Mouse (Mus musculus) effector memory CD4-positive, alpha-beta T cell, adult 7 months (primary cell): ENCODE measurements around the gene Tia1. TPM values are rescaled to one million over a fixed set of nuclear protein-coding genes. Genes with fewer than 3 reads are reported as not detected.

Experiments
- polyA plus RNA-seq: library from polyadenylated mRNA; unstranded; fragments of 100-300 nt; shearing (Covaris generic); gene quantifications from one replicate; pipeline ENCODE4 v1.2.1, GENCODE M21; 2017

The Tia1 gene
- 69.5 TPM for polyA plus RNA-seq

DNA sequence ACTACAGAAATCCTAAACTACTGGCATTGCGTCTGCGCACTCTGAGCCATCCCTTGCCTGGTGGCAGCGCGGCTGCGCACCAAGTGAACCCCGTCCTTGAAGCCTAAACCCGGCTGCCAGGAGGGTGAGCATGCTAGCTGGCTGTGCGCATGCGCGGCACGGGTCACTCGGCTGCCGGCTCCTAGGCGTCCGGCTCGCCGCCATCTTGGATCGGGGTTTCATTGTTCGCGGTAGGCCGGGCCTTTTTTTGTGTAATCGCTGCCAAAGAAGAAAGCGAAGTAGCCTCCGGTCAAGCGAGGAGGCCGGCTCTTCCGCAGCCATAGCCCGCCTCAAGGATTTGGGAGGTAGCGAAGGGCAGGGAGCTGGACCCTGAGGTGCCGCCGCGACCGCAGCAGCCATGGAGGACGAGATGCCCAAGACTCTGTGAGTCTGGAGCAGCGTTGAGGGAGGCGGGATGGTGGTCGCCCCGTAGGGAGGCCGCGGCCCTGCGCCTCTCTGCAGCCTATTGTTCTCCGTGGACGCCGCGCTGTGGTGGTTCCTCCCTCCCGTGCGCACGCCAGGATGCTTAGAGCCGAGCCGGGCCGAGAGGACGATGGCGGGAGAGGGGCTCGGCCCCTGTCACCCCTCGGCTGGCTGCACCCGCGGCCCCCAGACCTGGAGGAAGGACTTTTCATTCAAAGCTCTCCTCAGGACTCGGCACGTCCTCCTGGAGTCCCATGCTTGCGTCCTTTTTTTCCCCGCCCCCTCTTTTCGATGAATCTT is at the start of gene Tia1:
TSS of gene Tia1 (plus strand) at position 120 of the 762 bp plus-strand sequence.

GRCm38 (mm10) chr6:86365371-86366124 is 38.5 kb upstream of the Tia1 start, which contains the start of gene Fam136a:
TSS of gene Fam136a (plus strand) at chr6:86365646.

DNA sequence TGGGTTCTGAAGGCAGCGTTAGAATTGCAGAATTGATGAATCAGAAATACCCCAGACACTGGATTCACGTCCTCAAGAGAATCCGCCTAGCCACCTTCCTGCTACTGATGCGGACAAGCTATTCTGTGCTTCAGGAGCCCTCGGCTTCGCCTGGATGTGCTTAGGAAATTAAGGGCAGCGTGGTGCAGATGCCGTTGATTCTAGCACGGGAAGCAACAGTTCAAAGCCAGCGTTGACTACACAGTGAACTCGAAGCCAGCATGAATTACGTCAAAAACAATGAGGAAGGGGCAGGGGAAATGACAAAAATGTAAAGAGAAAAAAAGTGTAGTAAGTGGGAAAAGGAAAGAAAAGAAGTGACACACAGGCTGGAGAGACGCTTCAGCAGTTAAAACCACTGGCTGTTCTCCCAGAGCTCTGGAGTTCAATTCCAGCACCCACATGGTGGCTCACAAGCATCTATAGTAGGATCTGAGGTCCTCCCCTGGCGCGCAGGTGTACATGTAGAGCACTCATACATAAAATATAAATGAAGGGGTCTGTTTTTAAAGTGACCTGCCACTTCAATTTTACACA is 33.2 kb upstream of the Tia1 start, which contains the start of gene Snrpg:
TSS of gene Snrpg (plus strand) at position 541 of the 576 bp plus-strand sequence.

DNA sequence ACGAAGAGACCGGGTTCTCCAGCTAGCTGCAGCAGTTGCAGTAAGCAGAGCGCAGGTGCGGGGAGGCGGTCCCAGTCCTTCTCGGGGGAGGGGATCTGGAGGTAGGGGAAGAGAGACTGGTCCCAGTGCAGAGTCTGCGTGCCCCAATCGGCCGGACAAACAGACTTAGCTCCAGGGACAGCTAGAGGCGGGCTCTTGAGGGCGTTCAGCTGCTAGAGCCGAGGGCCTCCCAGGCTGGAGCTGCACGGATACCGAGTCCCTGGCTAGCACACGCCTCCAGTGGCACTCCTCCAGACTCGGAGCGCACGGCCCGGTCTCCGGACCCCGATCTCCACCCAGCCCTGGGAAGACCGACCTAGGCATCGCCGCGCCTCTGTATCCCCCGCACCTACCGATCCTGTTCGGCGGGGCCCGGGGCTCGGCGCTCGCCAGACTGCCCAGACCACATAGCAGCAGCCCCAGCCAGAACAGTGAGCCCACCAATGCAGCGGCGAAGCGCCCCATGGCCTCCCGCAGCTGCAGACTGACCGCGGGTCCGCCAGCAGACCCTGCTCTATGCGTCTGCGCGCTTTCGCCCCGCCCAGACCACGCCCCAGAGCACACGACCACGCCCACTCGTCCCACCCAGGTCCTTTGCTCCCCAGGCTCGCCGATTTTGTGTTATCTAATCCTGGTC is 7.3 kb upstream of the Tia1 start, which contains the start of gene Pcyox1:
TSS of gene Pcyox1 (minus strand) at position 574 of the 676 bp plus-strand sequence.

GRCm38 (mm10) chr6:86426358-86426757 is 22.3 kb downstream of the Tia1 start, which contains the start of gene Gm44790:
TSS of gene Gm44790 (plus strand) at chr6:86426658.

GRCm38 (mm10) chr6:86438272-86439118 is 34.5 kb downstream of the Tia1 start, which contains the start of gene C87436:
TSS of gene C87436 (plus strand) at chr6:86438374.

Other genes with a start within 250 kb of the Tia1 start
- 0.40 TPM for gene Tgfa, start 209.0 kb upstream of the Tia1 start, polyA plus RNA-seq
- 27.1 TPM for gene Fam136a, start 38.6 kb upstream of the Tia1 start, polyA plus RNA-seq
- 390 TPM for gene Snrpg, start 32.9 kb upstream of the Tia1 start, polyA plus RNA-seq
- 4.9 TPM for gene Pcyox1, start 7.1 kb upstream of the Tia1 start, polyA plus RNA-seq
- gene Gm44790, start 22.4 kb downstream of the Tia1 start, polyA plus RNA-seq: not detected
- gene C87436, start 34.2 kb downstream of the Tia1 start, polyA plus RNA-seq: 38.4 TPM
- 303 TPM for gene Pcbp1, start 122.1 kb downstream of the Tia1 start, polyA plus RNA-seq
- gene Asprv1, start 223.9 kb downstream of the Tia1 start, polyA plus RNA-seq: not detected